Mouse (Mus musculus): ENCODE data around the gene Vdr. TPM values are rescaled to one million over a fixed set of nuclear protein-coding genes. Genes with fewer than 3 reads are reported as not detected.
A peak's percentile ranks its signal among the peaks of the same experiment; 100 is the strongest.

Gene Vdr
- total and polyA plus RNA-seq, 2 experiments: 0.04 to 0.09 TPM

GRCm38 (mm10) chr15:97839012-97839411 lies 71.4 kb downstream of the Vdr start:
- no peak overlapping the region for H3K9ac ChIP-seq (ENCODE audit: low read depth, low read length)
- no peak overlapping the region for H3K27ac ChIP-seq (replicated peaks; ENCODE audit: insufficient read depth, low read depth, low read length)
- no peaks in the 10 kb centered on the region for H3K36me3 ChIP-seq (ENCODE audit: control insufficient read depth, insufficient read depth, low read length)
- TF ChIP-seq POLR2A (IDR thresholded peaks at IDR 0.05; ENCODE audit: extremely low read depth, insufficient read depth, low read length) (no peak), CTCF (IDR thresholded peaks at IDR 0.05; ENCODE audit: low read depth, low read length) (no peak)
- 91% methylated on average over 2 of the region's 2 CpGs for WGBS
- H3K27me3 ChIP-seq (ENCODE audit: control insufficient read depth, insufficient read depth, low read length): no peaks in the 10 kb centered on the region
- DNase-seq (ENCODE audit: extremely low read depth, low read depth, low spot score): no peak
- no peak overlapping the region for H3K4me3 ChIP-seq (ENCODE audit: insufficient read depth, low read depth, low read length)
- H3K4me1 ChIP-seq (ENCODE audit: control insufficient read depth, insufficient read depth, low read length): peaks cover 8% of the 10 kb centered on the region
- H3K79me2 ChIP-seq (ENCODE audit: control insufficient read depth, insufficient read depth, low read length): no peaks in the 10 kb centered on the region

- no peak overlapping the region for H3K4me3 ChIP-seq (ENCODE audit: insufficient read depth, low read depth, low read length)
- no peaks in the 10 kb centered on the region for H3K27me3 ChIP-seq (ENCODE audit: control insufficient read depth, insufficient read depth, low read length)
- DNase-seq (ENCODE audit: extremely low read depth, low read depth, low spot score): no peak
- no peak overlapping the region for H3K27ac ChIP-seq (replicated peaks; ENCODE audit: insufficient read depth, low read depth, low read length)
- TF ChIP-seq CTCF (IDR thresholded peaks at IDR 0.05; ENCODE audit: low read depth, low read length) (no peak), POLR2A (IDR thresholded peaks at IDR 0.05; ENCODE audit: extremely low read depth, insufficient read depth, low read length) (no peak)
- 86% methylated on average over 4 of the region's 4 CpGs for WGBS
- H3K4me1 ChIP-seq (ENCODE audit: control insufficient read depth, insufficient read depth, low read length): peaks cover 8% of the 10 kb centered on the region
- H3K9ac ChIP-seq (ENCODE audit: low read depth, low read length): no peak overlapping the region
- H3K36me3 ChIP-seq (ENCODE audit: control insufficient read depth, insufficient read depth, low read length): no peaks in the 10 kb centered on the region
- no peaks in the 10 kb centered on the region for H3K79me2 ChIP-seq (ENCODE audit: control insufficient read depth, insufficient read depth, low read length)
These were observed 72.0 kb downstream of the Vdr start for GRCm38 (mm10) chr15:97838395-97838794.

- H3K27ac ChIP-seq (replicated peaks; ENCODE audit: insufficient read depth, low read depth, low read length): 0 out of 2 replicates have a peak overlapping the region, but pooled peaks have one; percentile 2
- no peak for TF ChIP-seq POLR2A (IDR thresholded peaks at IDR 0.05; ENCODE audit: extremely low read depth, insufficient read depth, low read length)
- no peak for TF ChIP-seq CTCF (IDR thresholded peaks at IDR 0.05; ENCODE audit: low read depth, low read length)
- H3K36me3 ChIP-seq (ENCODE audit: control insufficient read depth, insufficient read depth, low read length): no peaks in the 10 kb centered on the region
- no peak for DNase-seq (ENCODE audit: extremely low read depth, low read depth, low spot score)
- H3K4me3 ChIP-seq (ENCODE audit: insufficient read depth, low read depth, low read length): no peak overlapping the region
- no peaks in the 10 kb centered on the region for H3K79me2 ChIP-seq (ENCODE audit: control insufficient read depth, insufficient read depth, low read length)
- 22% methylated on average over 8 of the region's 8 CpGs for WGBS
- H3K4me1 ChIP-seq (ENCODE audit: control insufficient read depth, insufficient read depth, low read length): peaks cover 8% of the 10 kb centered on the region
- no peak overlapping the region for H3K9ac ChIP-seq (ENCODE audit: low read depth, low read length)
- no peaks in the 10 kb centered on the region for H3K27me3 ChIP-seq (ENCODE audit: control insufficient read depth, insufficient read depth, low read length)
These were observed 72.9 kb downstream of the Vdr start for GRCm38 (mm10) chr15:97837491-97838061.

GRCm38 (mm10) chr15:97836894-97837247 lies 73.6 kb downstream of the Vdr start:
- H3K4me1 ChIP-seq (ENCODE audit: control insufficient read depth, insufficient read depth, low read length): peaks cover 8% of the 10 kb centered on the region
- DNase-seq (ENCODE audit: extremely low read depth, low read depth, low spot score): no peak
- WGBS: 56% methylated on average over 8 of the region's 8 CpGs
- no peaks in the 10 kb centered on the region for H3K27me3 ChIP-seq (ENCODE audit: control insufficient read depth, insufficient read depth, low read length)
- no peak for TF ChIP-seq POLR2A (IDR thresholded peaks at IDR 0.05; ENCODE audit: extremely low read depth, insufficient read depth, low read length)
- TF ChIP-seq CTCF (IDR thresholded peaks at IDR 0.05; ENCODE audit: low read depth, low read length): no peak
- H3K9ac ChIP-seq (ENCODE audit: low read depth, low read length): no peak overlapping the region
- H3K4me3 ChIP-seq (ENCODE audit: insufficient read depth, low read depth, low read length): no peak overlapping the region
- no peaks in the 10 kb centered on the region for H3K79me2 ChIP-seq (ENCODE audit: control insufficient read depth, insufficient read depth, low read length)
- H3K27ac ChIP-seq (replicated peaks; ENCODE audit: insufficient read depth, low read depth, low read length): no peak overlapping the region; the same call in 1 of the 2 replicates
- no peaks in the 10 kb centered on the region for H3K36me3 ChIP-seq (ENCODE audit: control insufficient read depth, insufficient read depth, low read length)

GRCm38 (mm10) chr15:97836153-97836893 lies 74.1 kb downstream of the Vdr start:
- Histone ChIP-seq H3K4me3 (ENCODE audit: insufficient read depth, low read depth, low read length) (no peak overlapping the region), H3K4me1 (ENCODE audit: control insufficient read depth, insufficient read depth, low read length) (peaks cover 8% of the 10 kb centered on the region), H3K27ac (replicated peaks; ENCODE audit: insufficient read depth, low read depth, low read length) (no peak overlapping the region; the same call in 1 of the 2 replicates), H3K9ac (ENCODE audit: low read depth, low read length) (no peak overlapping the region), H3K27me3 (ENCODE audit: control insufficient read depth, insufficient read depth, low read length) (no peaks in the 10 kb centered on the region), H3K36me3 (ENCODE audit: control insufficient read depth, insufficient read depth, low read length) (no peaks in the 10 kb centered on the region), H3K79me2 (ENCODE audit: control insufficient read depth, insufficient read depth, low read length) (no peaks in the 10 kb centered on the region)
- TF ChIP-seq POLR2A (IDR thresholded peaks at IDR 0.05; ENCODE audit: extremely low read depth, insufficient read depth, low read length): no peak
- TF ChIP-seq CTCF (IDR thresholded peaks at IDR 0.05; ENCODE audit: low read depth, low read length): no peak
- 62% methylated on average over 17 of the region's 17 CpGs for WGBS
- DNase-seq (ENCODE audit: extremely low read depth, low read depth, low spot score): no peak
